Mouse (Mus musculus): ENCODE measurements around the gene Rps18.

GRCm38 (mm10) chr17:33909869-33910250 is 45.9 kb downstream of the Rps18 start:
- TF ChIP-seq CTCF (conservative IDR thresholded peaks at IDR 0.05; ENCODE audit: low read length), result no peak
- TF ChIP-seq POU5F1 (IDR thresholded peaks at IDR 0.05; ENCODE audit: borderline replicate concordance, low read length), result no peak

Data from E14TG2a.4 (cell line).